Mouse (Mus musculus) liver, embryonic 16.5 days (tissue): ENCODE data around the gene Ccdc159. TPM values are rescaled to one million over a fixed set of nuclear protein-coding genes. Genes with fewer than 3 reads are reported as not detected.
A peak's percentile ranks its signal among the peaks of the same experiment; 100 is the strongest.

Experiments used
- ATAC-seq: fragments of 200-750 bp; cut with Nextera tagmentation; 2 replicates; pipeline ENCODE4 v1.8.0; 2017; ENCODE audit warnings: low read depth, mild to moderate bottlenecking, moderate number of reproducible peaks, moderate library complexity
- H3K27ac ChIP-seq: fragments of 300-500 bp; sonication (generic); 2 replicates; pipeline ENCODE4 v1.5.1; 2014; ENCODE audit warnings: mild to moderate bottlenecking, low read length
- H3K27me3 ChIP-seq: fragments of 300-500 bp; sonication (generic); 2 replicates; pipeline ENCODE4 v1.6.1; 2014; ENCODE audit warnings: low read depth, low read length, mixed read lengths; ENCODE audit not compliant: control insufficient read depth, insufficient read depth
- H3K36me3 ChIP-seq: fragments of 300-500 bp; sonication (generic); 2 replicates; pipeline ENCODE4 v1.6.1; 2014; ENCODE audit warnings: mild to moderate bottlenecking; ENCODE audit not compliant: control insufficient read depth, insufficient read depth
- H3K4me1 ChIP-seq: fragments of 300-500 bp; sonication (generic); 2 replicates; pipeline ENCODE4 v1.6.1; 2014; ENCODE audit warnings: low read depth, low read length, mixed read lengths; ENCODE audit not compliant: control insufficient read depth
- H3K4me2 ChIP-seq: fragments of 300-500 bp; sonication (generic); 2 replicates; pipeline ENCODE4 v1.6.1; 2014; ENCODE audit warnings: low read depth, low read length, mixed read lengths
- H3K4me3 ChIP-seq: fragments of 300-500 bp; sonication (generic); 2 replicates; pipeline ENCODE4 v1.5.1; 2014; ENCODE audit warnings: low read depth, mild to moderate bottlenecking, low read length
- H3K9ac ChIP-seq: fragments of 300-500 bp; sonication (generic); 2 replicates; pipeline ENCODE4 v1.6.1; 2014; ENCODE audit warnings: low read depth, low read length
- H3K9me3 ChIP-seq: fragments of 300-500 bp; sonication (generic); replicated peaks from 2 replicates; pipeline ENCODE4 v1.6.1; 2016; ENCODE audit warnings: low read length; ENCODE audit not compliant: control insufficient read depth
- whole genome bisulfite sequencing: fragments of 180-500 bp; shearing (Covaris S2); extraction: QIAGEN DNeasy Blood & Tissue Kit; methylation state at CpG from one replicate; pipeline ENCODE4 v1.1.7; 2014; ENCODE audit not compliant: insufficient replicate concordance; 5-methylcytosine and 5-hydroxymethylcytosine counted together
- polyA plus RNA-seq: library from polyadenylated mRNA; unstranded; fragments of >200 nt; fragmentation: Nextera tagmentation; extraction: Ambion mirVana; gene quantifications from 2 replicates; pipeline ENCODE4 v1.2.1, GENCODE M21; 2015

The Ccdc159 gene
- polyA plus RNA-seq, 1 experiment from 2014 or later, result 1.6 TPM

DNA sequence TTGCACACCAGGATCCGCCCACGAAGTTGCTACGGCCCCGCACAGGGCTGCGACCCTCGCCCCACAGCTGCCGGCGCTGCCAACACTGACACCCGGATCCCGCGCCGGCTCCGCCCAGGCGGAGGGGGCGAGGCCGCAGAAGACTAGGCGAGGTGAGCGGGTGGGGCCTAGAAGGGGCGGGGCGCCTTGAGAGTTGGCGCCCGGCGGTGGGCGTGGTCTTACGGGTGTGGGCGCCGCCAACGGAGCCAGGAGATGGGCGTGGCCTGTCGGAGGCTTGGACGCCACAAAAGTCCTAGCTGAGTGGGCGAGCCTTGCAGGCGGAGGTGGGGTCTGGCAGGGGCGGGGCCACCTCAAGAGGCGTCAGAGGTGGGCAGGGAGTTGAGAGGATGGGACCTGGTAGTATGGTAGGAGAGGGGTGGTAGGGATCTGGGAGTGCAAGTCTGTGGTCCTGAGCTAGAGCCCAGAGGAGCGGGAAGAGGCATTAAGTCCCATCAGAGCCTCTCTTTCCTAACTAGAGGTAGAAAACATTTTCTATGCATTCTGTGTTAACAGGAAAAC is 9.2 kb upstream of the Ccdc159 start, which contains the start of gene Rab3d:
TSS of gene Rab3d (minus strand) at position 158 of the 558 bp plus-strand sequence.
- Histone ChIP-seq H3K27ac (peak within 1 kb of the TSS; percentile 18; the same call in 1 of the 2 replicates), H3K9me3 (no peaks in the 10 kb centered on the region), H3K36me3 (no peaks in the 10 kb centered on the region; the same call in 1 of the 2 replicates), H3K4me2 (peak within 1 kb of the TSS; percentile 99), H3K4me3 (peak within 1 kb of the TSS; percentile 70), H3K27me3 (0 out of 2 replicates have a peak, but pooled peaks cover 2% of the 10 kb centered on the region), H3K4me1 (peaks cover 16% of the 10 kb centered on the region), H3K9ac (peak within 1 kb of the TSS; percentile 72)
- peak; percentile 94 for ATAC-seq
- under 1% methylated on average over 36 of the region's 36 CpGs for WGBS

DNA sequence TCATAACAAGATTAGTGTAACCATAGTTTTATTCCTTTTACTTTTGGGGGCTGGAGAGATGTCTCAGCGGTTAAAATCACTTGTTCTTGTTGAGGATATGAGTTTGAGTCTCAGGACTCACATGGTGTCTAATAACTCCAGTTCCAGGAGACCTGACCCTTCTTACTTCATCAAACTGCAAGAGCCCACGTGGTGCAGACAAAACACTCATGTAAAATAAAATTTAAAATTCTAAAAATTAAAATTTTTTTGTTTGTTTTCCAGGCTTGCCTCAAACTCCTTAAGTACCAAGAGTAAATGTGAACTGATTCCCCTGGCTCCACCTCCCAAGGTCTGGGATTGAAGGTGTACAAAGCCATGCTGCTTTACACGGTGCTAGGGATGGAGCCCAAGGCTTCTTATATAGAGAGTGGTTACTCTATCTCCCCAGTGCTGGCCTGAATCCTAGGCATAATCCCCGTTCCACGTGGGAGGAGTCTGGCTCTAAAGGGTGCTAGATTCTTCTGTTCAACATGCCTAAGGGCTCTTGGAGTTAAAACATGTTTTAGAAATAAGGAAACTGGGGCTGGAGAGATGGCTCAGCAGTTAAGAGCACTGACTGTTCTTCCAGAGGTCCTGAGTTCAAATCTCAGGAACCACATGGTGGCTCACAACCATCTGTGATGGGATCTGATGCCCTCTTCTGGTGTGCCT is 8.4 kb upstream of the Ccdc159 start:
- no peaks in the 10 kb centered on the region for H3K9me3 ChIP-seq
- no peak overlapping the region; the same call in 1 of the 2 replicates for H3K9ac ChIP-seq
- H3K4me2 ChIP-seq, result peak overlapping the region; percentile 99
- H3K27ac ChIP-seq, result 0 out of 2 replicates have a peak overlapping the region, but pooled peaks have one; percentile 8
- no peak overlapping the region for H3K4me3 ChIP-seq
- H3K4me1 ChIP-seq, result peaks cover 18% of the 10 kb centered on the region
- no peak for ATAC-seq
- H3K27me3 ChIP-seq, result 0 out of 2 replicates have a peak, but pooled peaks cover 2% of the 10 kb centered on the region
- no peaks in the 10 kb centered on the region; the same call in 1 of the 2 replicates for H3K36me3 ChIP-seq
- 31% methylated on average over 5 of the region's 5 CpGs for WGBS

GRCm38 (mm10) chr9:21923036-21923435 is 4.2 kb upstream of the Ccdc159 start:
- Histone ChIP-seq H3K4me2 (no peak overlapping the region), H3K36me3 (no peaks in the 10 kb centered on the region; the same call in 1 of the 2 replicates), H3K9ac (no peak overlapping the region), H3K27ac (peak overlapping the region; percentile 76), H3K9me3 (no peaks in the 10 kb centered on the region), H3K4me1 (peaks cover 24% of the 10 kb centered on the region), H3K27me3 (no peaks in the 10 kb centered on the region), H3K4me3 (no peak overlapping the region)
- no peak for ATAC-seq
- 71% methylated on average over 4 of the region's 4 CpGs for WGBS

- Histone ChIP-seq H3K9me3 (no peaks in the 10 kb centered on the region), H3K9ac (no peak overlapping the region), H3K27ac (peak overlapping the region; percentile 76), H3K4me2 (no peak overlapping the region), H3K4me1 (peaks cover 19% of the 10 kb centered on the region), H3K27me3 (no peaks in the 10 kb centered on the region), H3K4me3 (no peak overlapping the region), H3K36me3 (no peaks in the 10 kb centered on the region; the same call in 1 of the 2 replicates)
- ATAC-seq, result no peak
- WGBS, result 27% methylated on average over 3 of the region's 3 CpGs
Measured at GRCm38 (mm10) chr9:21923490-21924098, 3.7 kb upstream of the Ccdc159 start.

DNA sequence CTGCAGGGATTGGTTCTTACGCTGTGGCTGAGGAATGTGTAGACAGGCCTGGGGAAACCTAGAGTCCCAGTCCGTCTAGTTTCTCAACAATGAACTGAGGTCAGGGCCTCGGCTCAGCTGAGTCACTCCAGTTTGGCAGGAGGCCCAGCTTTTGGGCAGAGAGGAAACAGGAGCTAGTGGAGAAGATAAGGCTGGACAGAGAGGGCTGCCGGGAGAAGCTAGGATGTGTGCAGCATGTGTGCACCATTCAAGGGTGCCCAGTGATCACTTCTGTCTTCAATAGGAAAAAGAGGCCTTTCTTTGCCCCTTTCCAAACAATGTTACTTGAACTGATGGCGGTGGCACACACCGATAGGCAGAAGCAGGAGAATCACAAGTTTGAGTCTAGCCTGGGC is 3.2 kb upstream of the Ccdc159 start:
- Histone ChIP-seq H3K27me3 (no peaks in the 10 kb centered on the region), H3K27ac (peak overlapping the region; percentile 76), H3K36me3 (no peaks in the 10 kb centered on the region; the same call in 1 of the 2 replicates), H3K4me3 (no peak overlapping the region), H3K9me3 (no peaks in the 10 kb centered on the region), H3K9ac (no peak overlapping the region), H3K4me2 (no peak overlapping the region), H3K4me1 (peaks cover 18% of the 10 kb centered on the region)
- 26% methylated on average over 6 of the region's 6 CpGs for WGBS
- peak; percentile 76 for ATAC-seq

- H3K4me3 ChIP-seq, result no peak overlapping the region
- H3K27me3 ChIP-seq, result no peaks in the 10 kb centered on the region
- H3K9ac ChIP-seq, result no peak overlapping the region
- no peak overlapping the region for H3K27ac ChIP-seq
- peaks cover 18% of the 10 kb centered on the region for H3K4me1 ChIP-seq
- WGBS, result 80% methylated on average over 3 of the region's 3 CpGs
- no peaks in the 10 kb centered on the region; the same call in 1 of the 2 replicates for H3K36me3 ChIP-seq
- H3K4me2 ChIP-seq, result no peak overlapping the region
- ATAC-seq, result no peak
- H3K9me3 ChIP-seq, result no peaks in the 10 kb centered on the region
Measured at GRCm38 (mm10) chr9:21925034-21925433, 2.2 kb upstream of the Ccdc159 start.

GRCm38 (mm10) chr9:21925506-21925905 is 1.8 kb upstream of the Ccdc159 start:
- ATAC-seq, result no peak
- H3K9me3 ChIP-seq, result no peaks in the 10 kb centered on the region
- no peaks in the 10 kb centered on the region; the same call in 1 of the 2 replicates for H3K36me3 ChIP-seq
- no peak overlapping the region for H3K27ac ChIP-seq
- no peaks in the 10 kb centered on the region for H3K27me3 ChIP-seq
- H3K4me3 ChIP-seq, result no peak overlapping the region
- H3K4me2 ChIP-seq, result peak overlapping the region; percentile 63
- H3K4me1 ChIP-seq, result peaks cover 18% of the 10 kb centered on the region
- H3K9ac ChIP-seq, result no peak overlapping the region
- 79% methylated on average over 1 of the region's 1 CpGs for WGBS

GRCm38 (mm10) chr9:21926155-21926554 is 1.1 kb upstream of the Ccdc159 start:
- H3K27me3 ChIP-seq, result no peaks in the 10 kb centered on the region
- H3K9me3 ChIP-seq, result no peaks in the 10 kb centered on the region
- no peak for ATAC-seq
- H3K4me1 ChIP-seq, result peaks cover 18% of the 10 kb centered on the region
- peak overlapping the region; percentile 46; the same call in 1 of the 2 replicates for H3K27ac ChIP-seq
- H3K9ac ChIP-seq, result 0 out of 2 replicates have a peak overlapping the region, but pooled peaks have one; percentile 17
- no peaks in the 10 kb centered on the region; the same call in 1 of the 2 replicates for H3K36me3 ChIP-seq
- peak overlapping the region; percentile 63 for H3K4me2 ChIP-seq
- peak overlapping the region; percentile 54 for H3K4me3 ChIP-seq
- 48% methylated on average over 6 of the region's 6 CpGs for WGBS
